Mouse (Mus musculus): ENCODE measurements at regions not wholly inside any gene's neighbourhood (a gene's known extent, or its start where the extent isn't known, plus 50 kb on each side); places are given as distances from the start of the nearest gene placed in this dataset.

DNA sequence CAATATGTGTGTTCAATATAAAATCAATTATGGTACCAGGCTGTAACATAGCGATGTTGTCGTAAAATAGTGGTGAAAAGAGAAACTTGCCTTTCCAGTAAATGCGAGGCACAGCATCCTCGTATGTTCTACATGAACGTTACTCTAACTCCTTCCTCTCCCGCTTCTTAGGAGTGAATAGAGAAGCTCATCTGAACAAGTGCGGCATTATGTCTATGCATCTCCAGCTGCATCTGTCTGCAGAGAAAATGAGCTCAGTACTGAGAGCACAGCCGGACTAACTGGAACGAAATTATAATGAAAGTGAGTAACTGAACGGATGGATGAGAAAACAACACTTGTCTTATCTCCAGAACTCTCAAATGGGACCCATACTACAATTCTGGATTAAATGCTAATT is 193.5 kb upstream of the Atp11b start:
- TF ChIP-seq POLR2A (IDR thresholded peaks at IDR 0.05; ENCODE audit: low read depth, low read length) (no peak), KAT2A (IDR thresholded peaks at IDR 0.05; ENCODE audit: insufficient replicate concordance, low read length) (no peak), TCF12 (IDR thresholded peaks at IDR 0.05; ENCODE audit: low read depth, low read length) (no peak), CTCF (conservative IDR thresholded peaks at IDR 0.05 in 1 of 2, IDR thresholded peaks at IDR 0.05 in 1 of 2; ENCODE audit: low read depth in 2 of 2, low read length in 2 of 2) (no peak), HCFC1 (IDR thresholded peaks at IDR 0.05; ENCODE audit: low read depth, low read length) (no peak), ZMIZ1 (IDR thresholded peaks at IDR 0.05; ENCODE audit: low read depth, low read length) (no peak), TBP (conservative IDR thresholded peaks at IDR 0.05; ENCODE audit: low read depth, low read length) (no peak), ELF1 (IDR thresholded peaks at IDR 0.05; ENCODE audit: low read depth, low read length) (no peak), POLR2AphosphoS2 (IDR thresholded peaks at IDR 0.05; ENCODE audit: low read depth, low read length) (no peak), CHD1 (IDR thresholded peaks at IDR 0.05; ENCODE audit: low read depth, low read length) (no peak)
- no peaks in the 10 kb centered on the region for H3K36me3 ChIP-seq (replicated peaks in 1 of 2; ENCODE audit: control insufficient read depth in 1 of 2, insufficient read depth in 1 of 2, low read length in 1 of 2)
- dilution Hi-C loops (cut with MboI; ENCODE audit: extremely low pct_ligation_motif_present, extremely low pct_unique_long_range_greater_than_20kb, low sequenced_read_pairs), result no loop called here
- H3K9ac ChIP-seq (ENCODE audit: insufficient read depth, low read depth), result no peak overlapping the region
- no peak overlapping the region for H3K27ac ChIP-seq (ENCODE audit: insufficient read depth, low read depth)
- no peaks in the 10 kb centered on the region for H3K9me3 ChIP-seq (replicated peaks; ENCODE audit: low read length)
- H3K4me2 ChIP-seq (ENCODE audit: insufficient read depth, low read depth, poor library complexity, severe bottlenecking), result no peak overlapping the region
- H3K4me3 ChIP-seq (replicated peaks in 1 of 3; ENCODE audit: low read depth in 2 of 3, low read length in 2 of 3, poor library complexity in 1 of 3), result no peak overlapping the region
- DNase-seq (ENCODE audit: extremely low read depth), result no peak
- no peaks in the 10 kb centered on the region for H3K27me3 ChIP-seq (replicated peaks)
- H3K79me2 ChIP-seq (replicated peaks; ENCODE audit: control insufficient read depth, extremely low read depth, insufficient read depth, poor library complexity, severe bottlenecking), result no peaks in the 10 kb centered on the region
- in situ Hi-C loops (cut with MboI; ENCODE audit: low pct_ligation_motif_present, low pct_unique_long_range_greater_than_20kb, low sequenced_read_pairs), result loop anchor here (10.0 kb wide), 1 partner anchor 76 kb away; no protein-coding TSS in a partner anchor
- H3K4me1 ChIP-seq (ENCODE audit: control insufficient read depth in 1 of 2, insufficient read depth in 2 of 2), result peaks cover 0 to 26% of the 10 kb centered on the region in 2 experiments; a peak in 3 of 4 replicates

DNA sequence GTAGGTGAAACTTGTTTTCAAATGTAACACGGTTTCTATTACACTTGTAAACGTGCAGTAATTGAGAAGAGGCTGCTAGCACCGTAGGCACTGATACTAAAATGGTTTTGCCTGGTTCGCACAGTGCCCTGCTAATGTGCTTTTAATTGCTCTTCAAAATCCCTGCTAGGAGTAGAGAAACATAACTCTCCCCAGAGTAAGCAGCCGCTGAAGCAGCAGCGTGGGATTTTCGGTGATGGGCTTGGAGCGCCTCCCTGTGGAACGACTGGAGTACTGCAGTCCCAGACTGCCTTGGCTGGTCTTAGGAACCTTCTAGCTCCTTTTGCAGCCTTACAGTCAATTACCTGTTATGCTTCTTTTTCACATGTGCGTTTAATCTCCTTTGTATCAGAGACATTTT is 179.5 kb upstream of the Atp11b start:
- dilution Hi-C loops (cut with MboI; ENCODE audit: extremely low pct_ligation_motif_present, extremely low pct_unique_long_range_greater_than_20kb, low sequenced_read_pairs), result no loop called here
- H3K4me1 ChIP-seq (ENCODE audit: control insufficient read depth in 1 of 2, insufficient read depth in 2 of 2), result peaks cover 0 to 5% of the 10 kb centered on the region in 2 experiments; a peak in 2 of 4 replicates
- H3K36me3 ChIP-seq (replicated peaks in 1 of 2; ENCODE audit: control insufficient read depth in 1 of 2, insufficient read depth in 1 of 2, low read length in 1 of 2), result no peaks in the 10 kb centered on the region
- TF ChIP-seq MAFK (IDR thresholded peaks at IDR 0.05; ENCODE audit: insufficient replicate concordance, low read length) (no peak), CTCF (conservative IDR thresholded peaks at IDR 0.05 in 1 of 2, IDR thresholded peaks at IDR 0.05 in 1 of 2; ENCODE audit: low read depth in 2 of 2, low read length in 2 of 2) (peak; percentile 89 to 95), SMC3 (IDR thresholded peaks at IDR 0.05; ENCODE audit: low read depth, low read length) (peak; percentile 91), RAD21 (IDR thresholded peaks at IDR 0.05; ENCODE audit: low read depth, low read length) (peak; percentile 98), ZC3H11A (IDR thresholded peaks at IDR 0.05; ENCODE audit: low read depth, low read length) (peak; percentile 51), USF2 (conservative IDR thresholded peaks at IDR 0.05; ENCODE audit: low read depth, low read length) (no peak), MYC (IDR thresholded peaks at IDR 0.05; ENCODE audit: low read depth, low read length) (0 out of 2 replicates have a peak, but pooled peaks have one; percentile 29)
- no peak overlapping the region for H3K4me3 ChIP-seq (replicated peaks in 1 of 3; ENCODE audit: low read depth in 2 of 3, low read length in 2 of 3, poor library complexity in 1 of 3)
- DNase-seq (ENCODE audit: extremely low read depth), result peak; percentile 66
- no peak overlapping the region for H3K9ac ChIP-seq (ENCODE audit: insufficient read depth, low read depth)
- H3K79me2 ChIP-seq (replicated peaks; ENCODE audit: control insufficient read depth, extremely low read depth, insufficient read depth, poor library complexity, severe bottlenecking), result no peaks in the 10 kb centered on the region
- H3K4me2 ChIP-seq (ENCODE audit: insufficient read depth, low read depth, poor library complexity, severe bottlenecking), result no peak overlapping the region
- H3K9me3 ChIP-seq (replicated peaks; ENCODE audit: low read length), result no peaks in the 10 kb centered on the region
- H3K27me3 ChIP-seq (replicated peaks), result no peaks in the 10 kb centered on the region
- H3K27ac ChIP-seq (ENCODE audit: insufficient read depth, low read depth), result no peak overlapping the region
- in situ Hi-C loops (cut with MboI; ENCODE audit: low pct_ligation_motif_present, low pct_unique_long_range_greater_than_20kb, low sequenced_read_pairs), result no loop called here

All from CH12.LX (cell line).